Mouse (Mus musculus) intestine, postnatal 0 days (tissue): ENCODE data around the gene Mfsd4b1. TPM values are rescaled to one million over a fixed set of nuclear protein-coding genes. Genes with fewer than 3 reads are reported as not detected.

ENCODE experiments used
- ATAC-seq: fragments of 200-750 bp; cut with Nextera tagmentation; 2 replicates; pipeline ENCODE4 v1.8.0; 2017; ENCODE audit warnings: mild to moderate bottlenecking, moderate TSS enrichment, moderate library complexity
- H3K27ac ChIP-seq: fragments of 300-500 bp; sonication (generic); 2 replicates; pipeline ENCODE4 v1.5.1; 2014; ENCODE audit warnings: mild to moderate bottlenecking, low read depth, low read length, moderate library complexity
- H3K27me3 ChIP-seq: fragments of 300-500 bp; sonication (generic); replicated peaks from 2 replicates; pipeline ENCODE4 v1.6.1; 2014; ENCODE audit warnings: low read length, mixed read lengths; ENCODE audit not compliant: control insufficient read depth, insufficient read depth
- H3K36me3 ChIP-seq: fragments of 300-500 bp; sonication (generic); 2 replicates; pipeline ENCODE4 v1.6.1; 2014; ENCODE audit warnings: mild to moderate bottlenecking, moderate library complexity; ENCODE audit not compliant: control insufficient read depth, insufficient read depth
- H3K4me1 ChIP-seq: fragments of 300-500 bp; sonication (generic); replicated peaks from 2 replicates; pipeline ENCODE4 v1.6.1; 2014; ENCODE audit warnings: antibody characterized with exemption, low read length, mixed read lengths; ENCODE audit not compliant: control insufficient read depth, insufficient read depth
- H3K4me2 ChIP-seq: fragments of 300-500 bp; sonication (generic); replicated peaks from 2 replicates; pipeline ENCODE4 v1.6.1; 2014; ENCODE audit warnings: low read depth, mild to moderate bottlenecking, moderate library complexity
- H3K4me3 ChIP-seq: fragments of 300-500 bp; sonication (generic); 2 replicates; pipeline ENCODE4 v1.5.1; 2014; ENCODE audit warnings: low read depth, low read length
- H3K9ac ChIP-seq: fragments of 300-500 bp; sonication (generic); 2 replicates; pipeline ENCODE4 v1.6.1; 2014; ENCODE audit warnings: mild to moderate bottlenecking, low read depth, low read length
- H3K9me3 ChIP-seq: fragments of 300-500 bp; sonication (generic); 2 replicates; pipeline ENCODE4 v1.6.1; 2016; ENCODE audit warnings: mixed run types; ENCODE audit not compliant: control insufficient read depth
- CTCF ChIP-seq: sonication (generic); IDR thresholded peaks from 2 replicates; pipeline ENCODE4 v1.5.1; 2016; ENCODE audit warnings: low read depth, mild to moderate bottlenecking, control low read depth, antibody characterized with exemption, moderate library complexity
- WGBS: fragments of 180-500 bp; shearing (Covaris S2); extraction: QIAGEN DNeasy Blood & Tissue Kit; methylation state at CpG from one replicate; pipeline ENCODE4 v1.1.7; 2014; 5-methylcytosine and 5-hydroxymethylcytosine counted together
- polyA plus RNA-seq: library from polyadenylated mRNA; unstranded; fragments of >200 nt; fragmentation: Nextera tagmentation; extraction: Ambion mirVana; gene quantifications from 2 replicates; pipeline ENCODE4 v1.2.1, GENCODE M21; 2015

Gene Mfsd4b1
- polyA plus RNA-seq, 1 experiment from 2014 or later: 8.4 TPM

GRCm38 (mm10) chr10:40050763-40051162 is 25.7 kb upstream of the Mfsd4b1 start:
- no peaks in the 10 kb centered on the region for H3K27me3 ChIP-seq
- no peaks in the 10 kb centered on the region for H3K4me1 ChIP-seq
- H3K9ac ChIP-seq: no peak overlapping the region
- peak; percentile 77 for ATAC-seq
- no peaks in the 10 kb centered on the region for H3K36me3 ChIP-seq
- H3K4me3 ChIP-seq: no peak overlapping the region
- TF ChIP-seq CTCF: no peak
- H3K4me2 ChIP-seq: no peak overlapping the region
- no peaks in the 10 kb centered on the region for H3K9me3 ChIP-seq
- no peak overlapping the region for H3K27ac ChIP-seq
- WGBS: 49% methylated on average over 2 of the region's 2 CpGs

GRCm38 (mm10) chr10:40041339-40041738 is 16.3 kb upstream of the Mfsd4b1 start:
- no peak overlapping the region for H3K4me3 ChIP-seq
- no peak for ATAC-seq
- no peak overlapping the region for H3K27ac ChIP-seq
- H3K9me3 ChIP-seq: no peaks in the 10 kb centered on the region
- 33% methylated on average over 4 of the region's 4 CpGs for WGBS
- peaks cover 5% of the 10 kb centered on the region; the same call in 1 of the 2 replicates for H3K36me3 ChIP-seq
- H3K4me1 ChIP-seq: no peaks in the 10 kb centered on the region
- H3K9ac ChIP-seq: no peak overlapping the region
- no peak overlapping the region for H3K4me2 ChIP-seq
- no peaks in the 10 kb centered on the region for H3K27me3 ChIP-seq
- TF ChIP-seq CTCF: peak; percentile 66

- WGBS: 75% methylated on average over 24 of the region's 24 CpGs
- no peak overlapping the region for H3K4me3 ChIP-seq
- H3K9me3 ChIP-seq: no peaks in the 10 kb centered on the region
- H3K27me3 ChIP-seq: no peaks in the 10 kb centered on the region
- H3K36me3 ChIP-seq: peaks cover 10% of the 10 kb centered on the region; the same call in 1 of the 2 replicates
- H3K9ac ChIP-seq: no peak overlapping the region
- no peak overlapping the region for H3K27ac ChIP-seq
- ATAC-seq: no peak
- H3K4me1 ChIP-seq: no peaks in the 10 kb centered on the region
- H3K4me2 ChIP-seq: no peak overlapping the region
- no peak for TF ChIP-seq CTCF
These were observed 11.9 kb upstream of the Mfsd4b1 start for GRCm38 (mm10) chr10:40036686-40037560.

- no peak for ATAC-seq
- no peaks in the 10 kb centered on the region for H3K27me3 ChIP-seq
- no peak overlapping the region for H3K27ac ChIP-seq
- H3K4me2 ChIP-seq: no peak overlapping the region
- no peak overlapping the region for H3K4me3 ChIP-seq
- TF ChIP-seq CTCF: no peak
- H3K9me3 ChIP-seq: no peaks in the 10 kb centered on the region
- peaks cover 10% of the 10 kb centered on the region; the same call in 1 of the 2 replicates for H3K36me3 ChIP-seq
- WGBS: 98% methylated on average over 6 of the region's 6 CpGs
- no peak overlapping the region for H3K9ac ChIP-seq
- no peaks in the 10 kb centered on the region for H3K4me1 ChIP-seq
These were observed 9.9 kb upstream of the Mfsd4b1 start for GRCm38 (mm10) chr10:40034956-40035355.

GRCm38 (mm10) chr10:40032897-40033296 is 7.8 kb upstream of the Mfsd4b1 start:
- 80% methylated on average over 2 of the region's 2 CpGs for WGBS
- no peak overlapping the region for H3K4me3 ChIP-seq
- H3K27me3 ChIP-seq: no peaks in the 10 kb centered on the region
- H3K4me1 ChIP-seq: no peaks in the 10 kb centered on the region
- H3K4me2 ChIP-seq: no peak overlapping the region
- no peak for TF ChIP-seq CTCF
- H3K9ac ChIP-seq: no peak overlapping the region
- ATAC-seq: no peak
- H3K36me3 ChIP-seq: peaks cover 10% of the 10 kb centered on the region; the same call in 1 of the 2 replicates
- H3K9me3 ChIP-seq: no peaks in the 10 kb centered on the region
- no peak overlapping the region for H3K27ac ChIP-seq

- ATAC-seq: no peak
- Histone ChIP-seq H3K36me3 (peaks cover 4% of the 10 kb centered on the region; the same call in 1 of the 2 replicates), H3K9me3 (no peaks in the 10 kb centered on the region), H3K4me2 (no peak overlapping the region), H3K27ac (no peak overlapping the region), H3K27me3 (no peaks in the 10 kb centered on the region), H3K9ac (no peak overlapping the region), H3K4me1 (no peaks in the 10 kb centered on the region), H3K4me3 (no peak overlapping the region)
- TF ChIP-seq CTCF: no peak
- 93% methylated on average over 6 of the region's 6 CpGs for WGBS
These were observed 5.6 kb upstream of the Mfsd4b1 start for GRCm38 (mm10) chr10:40030716-40031115.
